Mouse (Mus musculus): Measurements from ENCODE around the gene Map7d3. TPM values are rescaled to one million over a fixed set of nuclear protein-coding genes. Genes with fewer than 3 reads are reported as not detected.

Gene Map7d3
- polyA plus RNA-seq, 2 experiments from 2014 or later, result 0.43 TPM; not detected in 1

Other genes with a start within 250 kb of the Map7d3 start
- gene Mmgt1, start 224.3 kb downstream of the Map7d3 start, polyA plus RNA-seq (2017; shearing (Covaris generic)), result 1 to 10 TPM; 8.9 to 9.5 TPM
- 1 to 10 TPM; 7.3 to 9.3 TPM for gene Slc9a6, start 212.6 kb downstream of the Map7d3 start, polyA plus RNA-seq (2017; shearing (Covaris generic))
- not detected for gene Fhl1, start 90.5 kb downstream of the Map7d3 start, polyA plus RNA-seq (2017; shearing (Covaris generic))
- not detected for gene Adgrg4, start 47.8 kb upstream of the Map7d3 start, polyA plus RNA-seq (2017; shearing (Covaris generic))
- gene Brs3, start 220.7 kb upstream of the Map7d3 start, polyA plus RNA-seq (2017; shearing (Covaris generic)), result not detected
- 10 to 100 TPM; 24.6 to 26.9 TPM for gene Htatsf1, start 231.3 kb upstream of the Map7d3 start, polyA plus RNA-seq (2017; shearing (Covaris generic))